Mouse (Mus musculus) kidney, adult 11 months (tissue): Measurements from ENCODE around the gene Lingo1.

ENCODE experiments used
- DNase-seq: peaks from one replicate; pipeline ENCODE4 v3.0.0; 2022

The Lingo1 gene

DNA sequence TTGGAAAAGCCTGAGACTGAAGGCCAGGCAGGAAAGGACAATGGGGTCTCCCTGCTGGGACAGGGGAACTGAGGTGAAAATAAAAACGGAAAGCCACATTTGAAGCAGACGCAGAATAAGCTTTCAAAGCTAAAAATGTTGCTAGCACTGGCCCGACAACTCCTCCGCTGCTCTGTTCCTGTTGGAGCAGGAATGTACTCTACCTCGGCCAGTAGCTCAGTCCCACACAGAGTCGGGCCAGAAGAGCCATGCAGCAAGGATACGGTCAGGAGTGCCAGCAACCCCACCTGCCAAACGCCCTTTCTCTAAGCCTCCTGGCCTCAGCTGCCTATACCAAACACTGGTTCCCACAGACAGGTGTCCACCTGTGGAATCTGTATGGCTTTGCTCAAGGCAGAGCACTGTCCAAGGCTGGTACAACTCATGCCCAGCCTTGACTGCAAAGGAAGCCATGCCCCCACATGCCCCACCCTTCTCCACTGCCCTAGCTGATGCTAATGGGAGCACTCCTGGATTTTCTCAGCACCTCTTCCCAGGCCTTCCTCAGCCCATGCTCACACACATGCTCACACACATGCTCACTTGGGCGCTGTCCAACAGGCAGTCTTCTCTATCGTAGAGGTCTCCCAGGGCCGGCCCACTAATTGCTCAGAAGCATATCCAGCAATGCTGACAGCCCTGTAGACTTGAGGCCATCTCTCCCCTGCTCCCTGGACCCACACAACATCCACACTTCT is 74.0 kb downstream of the Lingo1 start:
- no peak for DNase-seq

DNA sequence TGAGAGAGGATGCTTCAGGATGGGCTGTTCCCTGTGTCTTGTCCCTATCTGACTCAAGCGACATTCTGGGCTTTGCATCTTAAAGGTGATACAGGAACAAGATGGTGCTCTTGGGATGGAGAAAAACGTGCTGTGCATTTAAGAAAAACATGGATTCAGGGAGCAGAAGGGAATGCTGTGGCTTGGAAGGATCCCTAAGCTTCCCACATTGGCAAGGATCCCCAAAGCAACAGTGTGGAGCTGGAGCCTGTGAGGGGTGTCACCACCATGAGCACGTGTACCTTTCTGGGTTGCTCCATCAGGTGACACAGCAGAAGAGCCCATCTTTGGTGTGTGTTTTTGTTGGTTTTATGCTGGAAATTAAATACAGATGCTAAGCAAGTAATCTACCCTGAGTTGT is 77.3 kb downstream of the Lingo1 start:
- DNase-seq: no peak

DNA sequence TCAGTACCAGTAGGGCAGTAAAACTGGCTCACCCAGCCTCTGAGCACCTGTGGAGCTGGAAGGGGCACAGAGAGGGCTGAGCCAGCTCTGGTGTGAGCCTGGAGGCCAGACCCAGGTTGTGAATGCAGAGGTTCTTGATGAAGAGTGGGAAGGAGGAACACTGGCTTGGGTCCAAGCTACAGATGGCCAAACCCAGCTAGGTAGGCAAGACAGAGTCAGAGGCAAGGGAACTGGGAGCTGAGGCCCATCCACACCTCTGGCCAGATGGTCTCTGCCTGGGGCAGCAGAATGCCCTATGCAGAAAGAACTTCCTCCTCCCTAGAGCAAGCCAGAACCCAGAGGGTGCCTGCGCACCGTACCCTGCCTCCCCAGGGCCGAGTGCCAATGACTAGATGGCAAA is 79.7 kb downstream of the Lingo1 start:
- no peak for DNase-seq

DNA sequence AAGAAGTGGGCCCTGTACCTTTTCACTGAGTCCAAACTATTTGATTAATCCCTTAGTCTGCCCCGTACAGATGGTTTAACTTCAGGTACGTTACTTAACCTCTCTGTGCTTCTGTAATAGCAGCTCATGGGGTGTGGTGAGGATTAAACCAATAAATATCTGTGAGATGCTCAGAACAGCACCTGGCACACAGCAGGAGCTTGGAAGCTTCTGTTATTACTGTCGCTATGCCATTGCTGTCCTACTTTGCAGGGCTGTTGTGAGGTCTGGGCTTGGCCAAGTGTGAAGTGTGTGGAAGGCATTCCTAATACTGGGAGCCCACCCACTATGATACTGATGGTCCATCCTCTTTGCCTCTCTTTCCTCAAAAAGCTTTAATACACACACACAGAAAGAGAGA is 80.2 kb downstream of the Lingo1 start:
- no peak for DNase-seq

DNA sequence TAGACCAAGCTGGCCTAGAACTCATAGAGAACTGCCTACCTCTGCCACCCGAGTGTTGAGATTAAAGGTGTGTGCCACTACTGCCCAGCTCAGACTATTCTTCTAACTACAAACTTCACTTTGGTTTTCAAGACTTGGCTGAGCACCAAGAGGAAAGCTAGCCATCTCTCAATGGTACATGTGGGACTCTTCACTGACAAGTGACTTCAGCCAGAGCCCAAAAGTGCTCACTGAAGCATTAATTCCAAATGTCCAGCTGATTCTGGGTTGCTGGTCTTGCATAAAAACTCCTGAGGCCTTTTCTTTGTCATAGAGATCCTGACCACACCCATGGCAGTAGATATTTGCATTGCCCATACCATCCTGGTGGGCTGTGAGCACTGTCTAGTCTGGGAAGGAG is 81.9 kb downstream of the Lingo1 start:
- no peak for DNase-seq

DNA sequence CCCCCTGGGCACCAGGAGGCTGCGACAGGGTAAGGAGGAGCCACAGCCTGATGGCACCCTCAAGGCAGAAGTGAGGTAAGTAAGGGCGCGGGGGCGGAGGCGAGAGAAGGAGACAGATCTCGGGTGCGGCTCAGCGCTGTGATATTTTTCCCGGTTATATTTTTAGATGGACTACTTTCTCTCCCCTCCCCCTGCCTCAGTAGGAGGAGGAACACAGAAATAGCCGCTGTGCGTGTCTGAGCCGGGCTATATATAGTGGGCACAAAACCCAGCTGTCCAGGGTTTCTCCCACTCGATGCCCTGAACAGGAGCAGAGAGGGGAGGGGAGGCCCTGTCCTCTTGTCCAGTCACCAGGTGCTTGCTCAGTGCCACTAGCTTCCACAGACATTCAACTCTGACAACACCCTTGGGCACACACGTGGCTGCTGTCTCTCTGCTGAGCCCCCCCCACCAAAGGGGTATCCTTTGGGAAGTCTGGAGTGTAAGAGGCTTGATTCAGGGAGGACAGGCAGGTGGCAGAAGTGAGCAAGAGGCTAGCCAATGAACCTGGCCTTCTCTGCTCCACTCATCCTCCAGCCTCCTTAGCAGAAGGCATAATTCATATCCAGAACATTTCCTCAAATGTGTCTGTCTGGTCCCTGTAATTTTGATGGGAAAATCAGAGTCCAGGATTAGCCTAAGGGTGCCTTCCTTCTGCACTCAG is 83.5 kb downstream of the Lingo1 start:
- no peak for DNase-seq

DNA sequence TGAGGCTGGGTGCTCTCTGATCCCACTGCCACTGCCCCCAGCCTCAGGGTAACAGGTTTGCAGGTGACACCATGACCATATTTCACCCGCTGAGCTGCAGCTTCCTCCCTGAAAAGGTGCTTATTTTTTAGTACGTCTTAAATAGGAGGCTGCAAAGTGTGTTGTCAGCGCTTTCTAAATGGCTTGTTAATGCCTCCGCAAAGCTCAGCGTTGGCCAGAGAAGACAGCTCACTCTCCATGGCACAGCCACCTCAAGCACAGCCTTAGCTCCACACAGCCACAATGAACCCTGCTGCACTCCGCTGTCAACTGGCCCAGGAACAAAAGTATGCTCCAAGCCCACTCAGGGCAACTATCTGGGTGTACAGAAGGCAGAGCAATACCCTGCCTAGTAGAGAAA is 85.3 kb downstream of the Lingo1 start:
- DNase-seq: no peak

DNA sequence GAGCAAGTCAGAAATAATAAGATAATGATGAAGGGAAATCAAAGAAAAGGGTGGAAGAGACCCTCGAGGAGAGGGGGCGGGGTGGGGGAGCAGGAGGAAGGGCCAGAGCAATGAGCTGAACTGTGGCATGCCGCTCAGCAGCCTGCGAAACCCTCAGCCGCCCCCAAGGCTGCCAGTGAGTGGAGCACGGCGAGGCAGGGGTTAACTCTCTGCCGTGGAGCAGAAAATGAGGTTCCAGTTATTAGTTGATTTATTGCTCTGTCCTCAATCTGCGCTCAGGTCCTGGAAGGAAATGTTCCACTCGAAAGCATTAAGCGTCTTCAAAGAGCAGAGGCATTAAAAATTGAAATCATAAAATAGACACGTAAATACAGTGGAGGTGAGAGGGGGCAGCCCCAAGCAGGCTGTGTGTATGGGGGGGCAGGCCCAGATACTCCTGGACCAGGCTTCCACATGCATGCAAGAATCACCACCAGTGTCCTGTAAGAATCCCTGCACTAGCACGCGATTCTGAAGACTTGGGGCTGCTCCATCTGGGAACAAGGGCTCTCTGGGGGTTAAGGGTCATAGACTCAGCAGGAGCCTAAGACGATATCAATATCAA is 89.7 kb downstream of the Lingo1 start:
- no peak for DNase-seq

DNA sequence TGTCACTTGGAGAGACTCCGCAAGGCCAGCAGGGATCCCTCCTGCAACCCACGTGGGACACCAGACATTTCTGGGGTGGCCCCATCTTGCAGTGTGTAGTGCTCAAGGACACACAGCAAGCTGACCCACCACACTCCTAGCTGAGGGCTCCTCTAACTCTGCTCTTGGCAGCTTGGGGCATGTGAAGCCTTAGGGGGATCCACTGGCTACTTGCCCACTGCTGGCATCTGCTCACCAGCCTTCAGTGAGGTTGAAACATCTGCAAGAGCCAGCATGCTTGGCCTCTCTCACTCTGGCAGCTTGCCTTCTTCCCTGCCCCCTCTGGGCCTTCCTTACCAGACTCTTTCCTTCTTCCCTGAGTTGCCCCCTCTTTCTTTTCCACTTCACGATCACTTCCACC is 94.9 kb downstream of the Lingo1 start:
- no peak for DNase-seq

DNA sequence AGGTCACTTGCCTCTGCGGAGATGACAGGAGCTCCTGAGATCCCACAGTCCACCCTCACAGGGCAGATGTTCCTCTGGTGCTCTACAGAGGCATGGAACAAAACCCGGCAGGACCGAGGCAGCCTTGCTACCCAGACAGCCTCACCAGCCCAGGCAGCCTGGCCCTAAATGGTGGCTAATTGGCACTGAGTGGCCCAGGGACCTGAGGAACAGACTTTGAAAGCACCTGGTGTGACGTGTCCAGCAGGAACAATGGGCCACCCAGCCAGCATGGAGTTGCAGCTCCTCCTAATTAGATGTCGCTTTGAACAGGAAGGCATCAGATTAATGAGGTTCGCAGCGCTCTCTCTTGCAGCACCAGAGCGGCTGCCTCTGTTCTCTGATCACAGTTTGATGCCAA is 95.4 kb downstream of the Lingo1 start:
- DNase-seq: no peak

DNA sequence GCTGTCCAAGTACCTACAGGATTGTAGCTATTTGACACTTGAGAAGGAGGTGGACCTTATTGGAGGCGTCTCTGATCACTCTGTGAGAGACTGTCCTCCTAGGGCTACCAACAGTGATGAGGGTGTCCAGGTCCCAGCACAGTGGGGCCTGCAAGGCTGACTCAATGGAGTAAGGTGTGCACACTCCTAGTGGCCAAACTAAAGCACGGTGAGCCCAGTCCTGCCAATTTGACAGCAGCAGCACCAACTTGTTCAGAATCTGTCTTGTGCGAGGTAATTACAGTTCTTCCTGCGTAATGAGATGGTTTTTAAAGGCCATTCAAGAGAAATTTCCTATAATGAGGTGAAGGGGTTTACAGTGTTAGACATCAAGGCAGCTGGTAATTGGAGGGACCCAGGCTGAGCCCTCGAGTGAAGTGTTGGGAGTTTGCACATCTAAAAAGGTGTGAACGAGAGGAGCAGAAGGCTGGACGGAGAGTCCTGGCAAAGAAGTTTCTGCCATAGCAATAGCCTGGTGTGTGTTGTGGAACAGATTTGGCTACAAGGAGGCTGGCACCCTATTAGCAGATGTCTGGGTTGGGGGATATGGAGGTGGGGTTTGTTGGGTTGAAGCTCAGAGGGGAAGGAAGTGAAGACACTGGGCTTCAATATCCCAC is 97.4 kb downstream of the Lingo1 start:
- no peak for DNase-seq

DNA sequence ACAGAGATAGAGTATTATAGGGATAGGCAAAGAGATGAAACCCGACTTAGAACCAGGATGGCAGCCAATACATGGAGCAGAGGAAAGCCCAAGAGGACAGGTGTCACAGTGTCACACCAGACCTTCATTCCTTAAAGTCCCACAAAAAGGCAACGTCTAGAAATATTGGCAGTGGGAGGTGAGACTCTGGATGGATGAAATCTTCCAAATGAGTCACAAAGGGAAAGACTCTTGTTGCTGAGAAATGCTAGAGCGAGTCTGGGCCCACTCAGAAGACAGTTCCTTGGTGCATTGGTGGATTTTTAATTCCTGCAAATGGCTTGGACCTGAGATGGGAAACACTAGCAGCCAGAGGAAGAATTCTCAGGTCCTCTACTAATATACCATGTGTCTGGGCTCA is 102.2 kb downstream of the Lingo1 start:
- DNase-seq: no peak

DNA sequence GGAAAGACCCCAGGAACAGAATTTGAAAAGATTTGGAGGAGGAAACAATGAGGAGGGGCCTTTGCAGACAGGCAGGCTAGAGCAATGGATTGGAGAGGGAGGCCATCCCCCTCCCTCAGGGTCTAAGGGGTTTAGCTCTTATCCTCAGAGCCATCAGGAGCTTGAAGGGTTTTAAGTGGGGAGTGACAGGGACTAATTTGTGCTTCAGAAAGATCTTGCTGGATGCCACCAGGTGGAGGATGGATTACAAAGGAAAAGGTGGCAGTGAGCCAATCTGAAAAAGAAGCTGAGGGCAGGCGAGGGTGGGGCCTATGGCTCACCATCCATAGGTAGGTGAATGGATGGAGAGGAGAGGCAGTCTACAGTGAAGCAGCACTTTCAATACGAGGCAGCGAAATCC is 105.0 kb downstream of the Lingo1 start:
- DNase-seq: no peak

DNA sequence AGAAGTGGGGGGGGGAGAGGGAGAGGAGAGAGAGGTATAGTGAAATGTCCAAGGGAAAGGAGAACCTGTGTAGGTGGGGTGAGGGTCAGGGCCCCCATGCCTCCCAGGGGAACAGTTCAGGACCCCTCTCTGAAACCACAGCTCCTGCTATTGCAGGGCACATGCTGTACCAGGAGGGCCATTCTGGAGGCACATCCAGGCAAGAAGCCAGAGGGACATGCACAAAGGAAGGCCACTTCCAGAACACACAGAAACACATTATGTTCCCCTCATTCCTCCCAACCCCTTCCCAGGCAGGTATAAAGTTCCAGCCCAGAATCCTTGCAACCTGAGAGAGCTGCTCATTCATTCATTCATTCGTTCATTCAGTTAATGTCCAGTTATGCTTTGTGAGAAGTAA is 105.6 kb downstream of the Lingo1 start:
- no peak for DNase-seq

DNA sequence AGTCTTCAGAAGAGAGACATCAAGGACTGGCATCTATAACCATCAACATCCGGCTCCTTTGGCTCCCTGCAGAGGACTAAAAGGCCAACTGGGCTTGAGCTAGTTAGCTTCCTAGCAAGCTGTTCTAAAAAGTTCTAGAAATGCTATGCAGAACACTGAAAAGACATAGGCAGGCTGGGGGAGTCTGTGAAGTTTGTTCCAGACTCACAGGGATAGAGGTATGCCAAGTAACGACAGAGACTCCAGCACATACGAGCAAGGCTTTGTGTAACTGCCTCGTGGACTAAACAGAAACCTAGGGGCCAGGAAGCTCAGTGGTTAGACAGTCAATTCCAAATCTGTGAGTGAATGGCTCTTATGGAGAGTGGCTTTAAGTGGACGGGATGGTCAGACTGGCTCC is 108.8 kb downstream of the Lingo1 start:
- DNase-seq: no peak

DNA sequence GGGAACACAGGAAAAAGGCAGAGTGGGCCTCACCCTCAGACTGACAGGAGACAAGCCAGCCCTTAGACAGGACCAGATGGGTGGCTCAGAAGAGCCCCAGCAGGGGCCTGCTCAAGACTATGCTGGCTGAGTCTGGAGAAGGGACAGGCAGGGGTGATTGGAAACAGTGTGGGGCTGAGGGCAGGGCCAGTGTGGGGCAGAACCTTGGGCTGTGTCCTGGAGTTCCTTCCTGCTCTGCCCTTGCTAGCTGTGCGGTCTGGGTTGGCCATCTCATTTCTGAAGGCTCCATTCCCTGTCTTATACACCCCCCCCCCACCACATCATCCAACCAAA is 109.2 kb downstream of the Lingo1 start:
- no peak for DNase-seq

DNA sequence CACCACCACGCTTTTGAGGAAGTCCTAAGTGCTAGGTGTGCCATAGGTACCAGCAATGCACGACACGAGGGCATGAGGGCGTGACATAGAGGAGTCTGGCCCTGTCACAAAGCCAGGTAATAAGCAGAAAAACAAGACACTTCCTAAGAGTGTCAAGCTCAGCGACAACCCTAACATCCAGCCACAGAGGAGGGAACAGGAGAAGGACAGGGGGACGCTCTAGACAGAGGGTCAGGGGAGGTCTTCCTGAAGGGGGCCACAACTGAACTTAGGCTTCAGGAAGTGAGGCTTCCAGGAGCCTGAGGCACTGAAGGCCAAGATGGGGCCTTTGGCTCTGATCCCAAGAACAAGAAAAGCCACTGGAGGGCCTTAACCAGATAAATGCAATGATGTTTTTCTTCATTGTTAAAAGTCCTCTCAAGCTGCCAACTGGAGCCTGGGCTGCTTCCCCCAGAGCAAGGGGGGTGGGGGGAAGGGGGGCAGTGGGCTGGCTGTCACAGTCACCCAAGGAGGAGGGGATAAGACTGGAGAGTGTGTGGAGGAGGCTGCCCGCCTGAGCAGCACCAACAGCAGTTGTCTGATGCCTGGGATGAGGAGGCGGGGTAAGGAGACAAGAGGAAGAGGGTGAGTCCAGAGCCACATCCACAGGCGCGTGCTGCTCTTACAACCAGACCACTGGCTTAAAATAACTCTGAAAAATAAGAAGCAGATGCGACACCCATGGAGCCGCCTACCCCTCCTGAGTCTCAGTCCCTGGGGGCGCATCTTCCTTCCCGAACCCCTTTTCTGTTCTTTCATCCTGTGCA is 109.7 kb downstream of the Lingo1 start:
- no peak for DNase-seq

DNA sequence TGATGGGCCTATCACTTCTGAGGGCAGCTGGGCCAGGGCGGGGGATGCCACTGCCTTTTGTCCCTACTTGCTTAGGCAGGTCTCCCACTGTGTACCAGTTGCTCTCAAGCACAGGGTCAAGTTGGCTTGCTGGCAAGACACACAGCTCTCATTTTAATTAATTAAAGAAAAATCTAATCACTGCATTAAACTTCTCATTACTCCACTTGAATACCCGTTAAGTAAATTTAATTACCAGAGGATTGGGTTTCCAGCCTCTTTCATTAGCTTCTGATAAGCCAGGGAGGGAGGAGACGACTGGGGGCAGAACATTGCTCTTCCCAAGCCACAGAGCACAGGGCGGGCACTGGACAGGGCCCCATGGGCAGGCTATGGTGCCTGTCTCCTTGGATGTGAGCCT is 113.4 kb downstream of the Lingo1 start:
- no peak for DNase-seq

DNA sequence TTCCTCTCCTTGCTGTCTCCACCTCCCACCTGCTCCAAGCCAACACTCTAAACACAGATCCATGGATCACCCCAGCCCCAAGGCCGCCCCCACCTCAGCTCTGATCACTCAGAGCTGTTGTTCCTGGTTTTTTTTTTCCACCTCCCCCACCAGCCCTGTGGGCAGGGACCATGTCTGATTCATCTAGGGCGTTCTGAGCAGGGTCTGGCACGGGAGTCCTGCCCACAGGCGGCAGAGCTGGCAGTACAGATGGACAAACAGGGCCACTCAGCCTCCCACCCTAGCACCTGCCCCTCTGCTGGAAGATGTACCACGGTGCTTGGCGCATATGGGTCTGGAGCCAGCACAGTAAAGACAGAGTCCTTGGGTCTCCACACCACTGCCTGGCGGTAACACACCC is 114.3 kb downstream of the Lingo1 start:
- no peak for DNase-seq

DNA sequence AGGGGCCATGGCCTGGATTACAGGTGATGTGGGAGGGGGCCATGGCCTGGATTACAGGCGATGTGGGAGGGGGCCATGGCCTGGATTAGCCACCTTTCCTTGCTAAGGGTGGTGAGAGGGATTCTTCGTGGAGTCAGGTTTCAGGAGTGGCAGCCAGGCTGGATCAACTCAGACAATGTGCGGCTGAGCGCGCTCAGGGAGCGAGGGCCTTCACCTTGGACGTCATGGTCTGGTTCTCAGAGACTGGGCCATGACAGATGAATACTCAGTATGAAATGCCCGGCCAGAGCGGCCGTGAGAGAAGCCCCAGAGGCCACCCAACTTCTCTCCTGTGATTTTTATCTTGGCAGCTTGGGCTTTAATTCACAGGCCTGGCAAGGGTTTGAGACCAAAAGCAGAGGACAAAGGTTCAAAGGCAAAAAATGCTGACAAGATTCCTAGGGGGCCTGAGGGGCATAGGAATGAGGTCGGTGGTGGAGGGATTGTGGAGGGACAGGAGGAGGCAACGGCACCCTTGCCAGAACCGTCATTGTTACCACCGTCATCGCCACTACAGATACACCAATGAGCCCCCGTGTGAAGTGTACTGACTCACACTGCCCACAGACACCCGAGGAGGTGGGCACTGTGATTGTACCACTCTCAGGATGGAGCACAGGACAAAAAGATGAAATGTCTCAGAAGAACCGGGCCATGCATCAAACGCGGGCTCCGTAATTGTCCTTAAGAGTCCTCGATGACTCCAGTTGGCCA is 117.2 kb downstream of the Lingo1 start:
- no peak for DNase-seq

DNA sequence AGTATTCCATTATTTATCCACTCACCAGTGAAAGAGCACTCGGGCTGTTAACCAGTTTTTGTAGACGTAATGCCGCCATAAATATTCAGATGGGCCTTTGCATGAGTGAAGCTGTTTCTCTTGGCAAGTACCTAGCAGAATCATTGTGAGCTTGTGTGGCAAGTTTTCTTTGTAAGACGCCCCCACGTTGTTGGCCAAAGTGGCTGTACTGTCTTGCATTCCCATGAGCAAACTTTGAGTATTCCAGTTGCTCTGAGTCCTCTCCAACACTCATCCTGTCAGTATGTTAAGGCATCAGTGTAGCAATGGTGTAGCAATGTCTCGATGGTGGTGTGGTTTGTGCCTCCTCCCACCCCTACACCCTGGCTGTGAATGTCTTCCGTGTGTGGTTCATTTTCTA is 120.6 kb downstream of the Lingo1 start:
- DNase-seq: no peak

DNA sequence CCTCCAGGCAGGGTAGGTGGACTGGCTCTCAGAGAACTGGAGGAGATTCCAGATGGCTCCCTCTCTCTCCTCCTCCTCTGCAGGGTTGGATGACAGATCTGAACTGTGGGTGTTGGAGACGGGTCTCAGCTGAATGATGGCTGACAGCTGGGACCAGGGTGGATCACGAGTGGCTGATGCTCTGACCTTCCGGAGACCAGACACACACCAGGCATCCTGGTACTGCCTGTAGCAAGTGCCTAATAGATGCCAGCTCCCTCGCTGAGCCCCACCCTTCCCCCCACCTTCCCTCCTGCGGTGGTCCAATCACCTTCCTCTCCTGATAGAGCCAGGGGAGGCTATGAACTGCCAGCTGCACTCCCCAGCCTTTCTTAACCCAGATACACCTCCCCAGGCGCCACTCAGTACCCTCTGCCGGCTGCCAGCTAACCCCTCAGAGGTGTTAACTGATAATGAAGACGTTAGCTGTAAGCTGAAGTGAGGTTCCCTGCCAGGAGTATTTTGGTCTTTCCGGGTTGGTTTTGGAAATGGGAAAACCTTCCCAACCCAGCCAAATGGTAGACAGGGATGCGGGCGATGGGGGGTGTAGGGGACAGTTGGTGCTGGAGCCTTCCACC is 126.6 kb downstream of the Lingo1 start:
- no peak for DNase-seq
